Mouse (Mus musculus) kidney, embryonic 14.5 days (tissue): Measurements from ENCODE around the gene Zfhx3. TPM values are rescaled to one million over a fixed set of nuclear protein-coding genes. Genes with fewer than 3 reads are reported as not detected.

ENCODE experiments used
- ATAC-seq: fragments of 200-750 bp; cut with Nextera tagmentation; 2 replicates; pipeline ENCODE4 v1.8.0; 2017; ENCODE audit warnings: moderate number of reproducible peaks, mild to moderate bottlenecking, moderate TSS enrichment, moderate library complexity; ENCODE audit not compliant: low FRiP score, low TSS enrichment
- H3K27ac ChIP-seq: fragments of 300-500 bp; sonication (generic); 2 replicates; pipeline ENCODE4 v1.5.1; 2014; ENCODE audit warnings: low read depth, mild to moderate bottlenecking, low read length, moderate library complexity, mixed read lengths
- H3K27me3 ChIP-seq: fragments of 300-500 bp; sonication (generic); 2 replicates; pipeline ENCODE4 v1.6.1; 2014; ENCODE audit warnings: mild to moderate bottlenecking, low read length; ENCODE audit not compliant: control insufficient read depth, insufficient read depth
- H3K36me3 ChIP-seq: fragments of 300-500 bp; sonication (generic); 2 replicates; pipeline ENCODE4 v1.6.1; 2014; ENCODE audit warnings: low read length, mixed read lengths; ENCODE audit not compliant: control insufficient read depth, insufficient read depth
- H3K4me1 ChIP-seq: fragments of 300-500 bp; sonication (generic); 2 replicates; pipeline ENCODE4 v1.6.1; 2014; ENCODE audit warnings: low read length, mixed read lengths; ENCODE audit not compliant: control insufficient read depth, insufficient read depth
- H3K4me2 ChIP-seq: fragments of 300-500 bp; sonication (generic); replicated peaks from 2 replicates; pipeline ENCODE4 v1.6.1; 2014; ENCODE audit warnings: low read depth, mild to moderate bottlenecking, low read length
- H3K4me3 ChIP-seq: fragments of 300-500 bp; sonication (generic); 2 replicates; pipeline ENCODE4 v1.5.1; 2014; ENCODE audit warnings: mild to moderate bottlenecking, low read length
- H3K9ac ChIP-seq: fragments of 300-500 bp; sonication (generic); 2 replicates; pipeline ENCODE4 v1.6.1; 2014; ENCODE audit warnings: low read depth, mild to moderate bottlenecking, low read length, moderate library complexity
- H3K9me3 ChIP-seq: fragments of 300-500 bp; sonication (generic); 2 replicates; pipeline ENCODE4 v1.6.1; 2016; ENCODE audit warnings: low read length; ENCODE audit not compliant: control insufficient read depth
- WGBS: fragments of 180-500 bp; shearing (Covaris S2); extraction: QIAGEN DNeasy Blood & Tissue Kit; methylation state at CpG from one replicate; pipeline ENCODE4 v1.1.7; 2014; 5-methylcytosine and 5-hydroxymethylcytosine counted together
- polyA plus RNA-seq: library from polyadenylated mRNA; unstranded; fragments of >200 nt; fragmentation: Nextera tagmentation; extraction: Ambion mirVana; gene quantifications from 2 replicates; pipeline ENCODE4 v1.2.1, GENCODE M21; 2014

The Zfhx3 gene
- polyA plus RNA-seq, 1 experiment from 2014 or later, result 11.7 TPM

GRCm38 (mm10) chr8:108908540-108908939, 966.1 kb downstream of the Zfhx3 start:
- no peak overlapping the region for H3K4me3 ChIP-seq
- H3K4me1 ChIP-seq, result 0 out of 2 replicates have a peak, but pooled peaks cover 3% of the 10 kb centered on the region
- no peak for ATAC-seq
- H3K27ac ChIP-seq, result no peak overlapping the region
- 91% methylated on average over 16 of the region's 16 CpGs for WGBS
- no peaks in the 10 kb centered on the region for H3K9me3 ChIP-seq
- H3K9ac ChIP-seq, result no peak overlapping the region
- H3K27me3 ChIP-seq, result no peaks in the 10 kb centered on the region
- no peak overlapping the region for H3K4me2 ChIP-seq
- H3K36me3 ChIP-seq, result no peaks in the 10 kb centered on the region

GRCm38 (mm10) chr8:108909035-108909434, 966.6 kb downstream of the Zfhx3 start:
- WGBS, result 78% methylated on average over 9 of the region's 9 CpGs
- H3K4me1 ChIP-seq, result 0 out of 2 replicates have a peak, but pooled peaks cover 3% of the 10 kb centered on the region

GRCm38 (mm10) chr8:108909455-108909854, 967.0 kb downstream of the Zfhx3 start:
- no peaks in the 10 kb centered on the region for H3K27me3 ChIP-seq
- WGBS, result 81% methylated on average over 2 of the region's 2 CpGs
- H3K9ac ChIP-seq, result no peak overlapping the region
- no peak overlapping the region for H3K4me2 ChIP-seq
- no peak overlapping the region for H3K4me3 ChIP-seq
- H3K27ac ChIP-seq, result no peak overlapping the region
- no peak for ATAC-seq
- H3K36me3 ChIP-seq, result no peaks in the 10 kb centered on the region
- H3K4me1 ChIP-seq, result no peaks in the 10 kb centered on the region
- no peaks in the 10 kb centered on the region for H3K9me3 ChIP-seq

More at GRCm38 (mm10) chr8:108909035-108909434, 966.6 kb downstream of the Zfhx3 start:
- ATAC-seq, result no peak
- Histone ChIP-seq H3K9ac (no peak overlapping the region), H3K4me2 (no peak overlapping the region), H3K27me3 (no peaks in the 10 kb centered on the region), H3K27ac (no peak overlapping the region), H3K4me3 (no peak overlapping the region), H3K9me3 (no peaks in the 10 kb centered on the region), H3K36me3 (no peaks in the 10 kb centered on the region)

GRCm38 (mm10) chr8:108910843-108911242, 968.4 kb downstream of the Zfhx3 start:
- no peaks in the 10 kb centered on the region for H3K4me1 ChIP-seq
- H3K36me3 ChIP-seq, result no peaks in the 10 kb centered on the region
- H3K27ac ChIP-seq, result no peak overlapping the region
- H3K9me3 ChIP-seq, result no peaks in the 10 kb centered on the region
- 83% methylated on average over 12 of the region's 12 CpGs for WGBS
- H3K27me3 ChIP-seq, result no peaks in the 10 kb centered on the region
- no peak overlapping the region for H3K4me2 ChIP-seq
- no peak overlapping the region for H3K4me3 ChIP-seq
- ATAC-seq, result no peak
- H3K9ac ChIP-seq, result no peak overlapping the region

- Histone ChIP-seq H3K9ac (no peak overlapping the region), H3K27me3 (no peaks in the 10 kb centered on the region), H3K9me3 (no peaks in the 10 kb centered on the region), H3K4me2 (no peak overlapping the region), H3K4me3 (no peak overlapping the region), H3K27ac (no peak overlapping the region), H3K4me1 (no peaks in the 10 kb centered on the region), H3K36me3 (0 out of 2 replicates have a peak, but pooled peaks cover under 1% of the 10 kb centered on the region)
- ATAC-seq, result no peak
- 11% methylated on average over 6 of the region's 6 CpGs for WGBS
Observed at GRCm38 (mm10) chr8:108911511-108911910, 969.1 kb downstream of the Zfhx3 start.

GRCm38 (mm10) chr8:108912998-108913397, 970.6 kb downstream of the Zfhx3 start:
- 94% methylated on average over 7 of the region's 7 CpGs for WGBS
- H3K4me1 ChIP-seq, result no peaks in the 10 kb centered on the region
- ATAC-seq, result no peak
- no peak overlapping the region for H3K4me2 ChIP-seq
- H3K4me3 ChIP-seq, result no peak overlapping the region
- no peak overlapping the region for H3K9ac ChIP-seq
- H3K9me3 ChIP-seq, result no peaks in the 10 kb centered on the region
- H3K36me3 ChIP-seq, result 0 out of 2 replicates have a peak, but pooled peaks cover 3% of the 10 kb centered on the region
- H3K27ac ChIP-seq, result no peak overlapping the region
- no peaks in the 10 kb centered on the region for H3K27me3 ChIP-seq

GRCm38 (mm10) chr8:108915425-108915824, 973.0 kb downstream of the Zfhx3 start:
- Histone ChIP-seq H3K4me2 (no peak overlapping the region), H3K4me3 (no peak overlapping the region), H3K9me3 (no peaks in the 10 kb centered on the region), H3K36me3 (0 out of 2 replicates have a peak, but pooled peaks cover 3% of the 10 kb centered on the region), H3K4me1 (no peaks in the 10 kb centered on the region), H3K9ac (no peak overlapping the region), H3K27me3 (no peaks in the 10 kb centered on the region), H3K27ac (peak overlapping the region; percentile 79; the same call in 1 of the 2 replicates)
- 28% methylated on average over 6 of the region's 6 CpGs for WGBS
- peak; percentile 59; the same call in 1 of the 2 replicates for ATAC-seq

GRCm38 (mm10) chr8:108915876-108916275, 973.4 kb downstream of the Zfhx3 start:
- peak overlapping the region; percentile 79; the same call in 1 of the 2 replicates for H3K27ac ChIP-seq

GRCm38 (mm10) chr8:108920151-108920550, 977.7 kb downstream of the Zfhx3 start:
- WGBS, result 95% methylated on average over 7 of the region's 7 CpGs
- H3K27ac ChIP-seq, result no peak overlapping the region
- H3K4me1 ChIP-seq, result no peaks in the 10 kb centered on the region
- no peak overlapping the region for H3K4me3 ChIP-seq
- H3K9me3 ChIP-seq, result no peaks in the 10 kb centered on the region
- ATAC-seq, result no peak
- no peak overlapping the region for H3K9ac ChIP-seq
- 0 out of 2 replicates have a peak, but pooled peaks cover 3% of the 10 kb centered on the region for H3K36me3 ChIP-seq
- H3K4me2 ChIP-seq, result no peak overlapping the region
- H3K27me3 ChIP-seq, result no peaks in the 10 kb centered on the region

More at GRCm38 (mm10) chr8:108915876-108916275, 973.4 kb downstream of the Zfhx3 start:
- no peaks in the 10 kb centered on the region for H3K9me3 ChIP-seq
- 0 out of 2 replicates have a peak, but pooled peaks cover 3% of the 10 kb centered on the region for H3K36me3 ChIP-seq
- no peaks in the 10 kb centered on the region for H3K27me3 ChIP-seq
- peak; percentile 60; the same call in 1 of the 2 replicates for ATAC-seq
- WGBS, result 31% methylated on average over 6 of the region's 6 CpGs
- no peaks in the 10 kb centered on the region for H3K4me1 ChIP-seq
- no peak overlapping the region for H3K4me3 ChIP-seq
- no peak overlapping the region for H3K9ac ChIP-seq
- no peak overlapping the region for H3K4me2 ChIP-seq
